In the genomic region with DNA sequence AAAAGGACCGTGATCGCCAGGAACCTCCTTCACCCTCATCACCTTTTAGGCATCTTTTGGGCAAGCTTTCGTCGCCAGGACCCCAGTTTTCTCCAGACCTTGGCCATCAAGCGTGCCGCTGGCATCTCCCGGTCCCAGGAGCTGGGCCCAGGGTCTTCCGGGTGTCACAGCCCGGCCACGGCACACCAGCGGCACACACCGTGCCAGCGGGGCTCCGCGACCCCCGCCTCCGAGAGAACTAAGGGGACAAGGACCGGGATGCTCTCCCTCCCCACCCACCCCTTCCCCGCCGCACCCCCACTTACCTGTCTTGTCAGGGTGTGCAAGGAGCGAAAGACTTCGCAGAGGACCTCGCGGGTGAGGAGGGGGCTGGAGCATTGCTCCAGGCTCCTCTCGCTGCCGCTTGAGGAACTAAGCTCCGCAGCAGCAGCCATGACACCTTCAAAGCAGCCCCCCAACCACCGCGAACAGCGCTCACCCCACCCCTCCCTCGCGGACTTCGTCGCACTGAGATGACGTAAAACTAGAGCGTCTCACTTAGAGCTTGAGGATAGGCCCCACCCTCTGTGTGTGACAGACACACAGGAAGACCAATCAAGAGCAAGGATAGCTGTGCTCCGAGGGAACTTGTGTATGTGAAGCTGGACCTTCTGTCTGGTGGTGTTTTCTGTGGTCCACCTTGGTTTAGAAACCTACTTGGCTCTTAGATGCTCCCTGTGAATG, we compare ENCODE assay signal across 8 mouse cellular contexts. TPM values are rescaled to one million over a fixed set of nuclear protein-coding genes. Genes with fewer than 3 reads are reported as not detected.
A peak's percentile ranks its signal among the peaks of the same experiment; 100 is the strongest.
DNase-seq lines count a peak whose midpoint lies in the region; ATAC-seq and TF ChIP-seq lines count a peak whose summit lies in the region.

TSS of gene Mbip (minus strand) at position 528 of the 723 bp plus-strand sequence.

- WGBS in hindbrain, postnatal 0 days: under 1% methylated on average over 37 of the region's 37 CpGs

- H3K27ac ChIP-seq in gastrocnemius, adult 2 months: peak within 1 kb of the TSS; percentile 88
- H3K27ac ChIP-seq in hindbrain, postnatal 0 days: peak within 1 kb of the TSS; percentile 57; the same call in 1 of the 2 replicates
- peak within 1 kb of the TSS; percentile 78 for H3K27ac ChIP-seq in left cerebral cortex, adult 2 months

- peaks cover 4% of the 10 kb centered on the region; the same call in 1 of the 2 replicates for H3K4me1 ChIP-seq in hindbrain, postnatal 0 days (ENCODE audit: insufficient read depth, low read length)

- peak; percentile 98 for DNase-seq in ZHBTc4 (ENCODE audit: low read depth, low spot score)
- DNase-seq in gastrocnemius, adult 2 months: peak; percentile 97
- DNase-seq in hindbrain, postnatal 0 days (ENCODE audit: low spot score): peak; percentile 99
- peak; percentile 95 to 98 for DNase-seq in left cerebral cortex, adult 2 months (ENCODE audit: extremely low spot score in 1 of 2, low spot score in 2 of 2)
- peak; percentile 99 to 100 for DNase-seq in right cerebral cortex, adult 2 months (ENCODE audit: low spot score in 2 of 2)
- peak; percentile 99 for DNase-seq in urinary bladder, postnatal 14 days (ENCODE audit: low spot score)

- no peak for TF ChIP-seq CTCF in gastrocnemius, adult 2 months (IDR thresholded peaks at IDR 0.05)
- no peak for TF ChIP-seq CTCF in hindbrain, postnatal 0 days (IDR thresholded peaks at IDR 0.05; ENCODE audit: low read depth)
- TF ChIP-seq CTCF in left cerebral cortex, adult 2 months (IDR thresholded peaks at IDR 0.05): no peak

- peak within 1 kb of the TSS; percentile 98 for H3K4me3 ChIP-seq in gastrocnemius, adult 2 months
- H3K4me3 ChIP-seq in hindbrain, postnatal 0 days (ENCODE audit: low read length): peak within 1 kb of the TSS; percentile 96
- H3K4me3 ChIP-seq in left cerebral cortex, adult 2 months: peak within 1 kb of the TSS; percentile 90

- peak; percentile 100 for ATAC-seq in common myeloid progenitor, adult 5-6 weeks (replicated peaks; ENCODE audit: low read depth, poor library complexity, severe bottlenecking)
- ATAC-seq in hindbrain, postnatal 0 days: peak; percentile 100
- ATAC-seq in megakaryocyte, adult 5-6 weeks (ENCODE audit: poor library complexity, severe bottlenecking): peak; percentile 100

- H3K27me3 ChIP-seq in hindbrain, postnatal 0 days (ENCODE audit: insufficient read depth, low read length): no peaks in the 10 kb centered on the region

- no peaks in the 10 kb centered on the region for H3K9me3 ChIP-seq in hindbrain, postnatal 0 days (ENCODE audit: low read length)

- H3K36me3 ChIP-seq in hindbrain, postnatal 0 days (ENCODE audit: insufficient read depth, low read length): no peaks in the 10 kb centered on the region

- intact Hi-C loops in gastrocnemius, adult 2 months (cut with DNase I): loop anchor here (5.0 kb wide), 1 partner anchor 72 kb away; no protein-coding TSS in a partner anchor
- intact Hi-C loops in left cerebral cortex, adult 2 months (cut with DNase I): no loop called here

- H3K9ac ChIP-seq in hindbrain, postnatal 0 days (replicated peaks; ENCODE audit: low read length): peak within 1 kb of the TSS; percentile 82

- H3K4me2 ChIP-seq in hindbrain, postnatal 0 days (ENCODE audit: low read depth, low read length): peak within 1 kb of the TSS; percentile 69

RNA-seq across cellular contexts. Expression of gene Mbip, which starts in this region (rescaled TPM):
- total RNA-seq in common myeloid progenitor, adult 5-6 weeks (2017): 29.8 and 36.6 TPM in 2 replicates
- total RNA-seq in gastrocnemius, adult 2 months (2021): 1 to 10 TPM; 6.5 to 7.4 TPM
- total RNA-seq in hindbrain, postnatal 0 days (2014; rRNA removed): 18.0 and 42.0 TPM in 2 replicates
- polyA plus RNA-seq in hindbrain, postnatal 0 days (2015; fragmentation: Nextera tagmentation; extraction: Ambion mirVana): 34.4 and 36.1 TPM in 2 replicates
- total RNA-seq in left cerebral cortex, adult 2 months (2021): 10 to 100 TPM; 23.7 to 26.8 TPM
- 22.8 and 25.7 TPM in 2 replicates for total RNA-seq in megakaryocyte, adult 5-6 weeks (2015)
- 21.4 and 22.8 TPM in 2 replicates for total RNA-seq in megakaryocyte, adult 5-6 weeks (2017)

Comparison
In these comparisons a context has a peak if more than half of its experiments do, and no peak if none do; other contexts are left out.
1. Peak in every context shown above with its lines: DNase-seq, ATAC-seq, H3K4me3 ChIP-seq and H3K27ac ChIP-seq.